ENCODE assay signal across 15 mouse cellular contexts in the genomic region with DNA sequence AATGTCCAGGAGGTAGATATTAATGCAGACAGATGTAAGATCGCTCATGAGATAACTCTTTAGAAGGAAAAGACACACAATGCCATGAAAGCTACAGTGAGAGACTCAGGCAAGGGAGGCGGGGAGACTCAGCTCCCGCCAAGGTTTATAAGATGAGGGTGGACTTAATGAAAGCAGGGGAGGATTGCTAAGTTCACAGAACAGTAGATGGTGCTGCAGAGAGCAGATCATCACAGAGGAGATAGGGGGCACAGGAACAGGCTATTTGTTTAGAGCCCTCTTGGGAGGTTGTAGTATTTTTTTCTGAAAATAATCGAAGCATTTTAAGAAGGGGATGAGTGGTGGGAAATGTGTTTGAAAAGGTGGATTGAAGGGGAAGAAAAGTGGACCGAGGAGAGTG.
"Had no signal": no experiment of that assay in that cellular context is flagged by ENCODE, and none has a peak within 500 bp of the region (broad histone marks: within the 10 kb centered on the region; RNA-seq: fewer than 3 reads in every experiment).

No protein-coding gene starts in this region.

- H3K4me3 ChIP-seq: limb, embryonic 10.5 days; limb, embryonic 13.5 days; liver, embryonic 13.5 days; midbrain, embryonic 15.5 days had no signal

- DNase-seq: kidney, adult 18-20 months; kidney, adult 9 months; kidney, postnatal 14 days; kidney, postnatal 4 days; layer of hippocampus, postnatal 36 days; liver, embryonic 13.5 days; lung, adult 2 months; lung, postnatal 14 days; lung, postnatal 4 days; thymus, adult 18-20 months; thymus, postnatal 36 days had no signal

- H3K9me3 ChIP-seq: limb, embryonic 10.5 days; limb, embryonic 13.5 days; liver, embryonic 13.5 days; midbrain, embryonic 15.5 days had no signal

- H3K9ac ChIP-seq: limb, embryonic 13.5 days; liver, embryonic 13.5 days; midbrain, embryonic 15.5 days had no signal

- H3K36me3 ChIP-seq: limb, embryonic 10.5 days; limb, embryonic 13.5 days; liver, embryonic 13.5 days; midbrain, embryonic 15.5 days had no signal

- H3K4me2 ChIP-seq: limb, embryonic 13.5 days; liver, embryonic 13.5 days; midbrain, embryonic 15.5 days had no signal

- H3K27me3 ChIP-seq: limb, embryonic 13.5 days; liver, embryonic 13.5 days; midbrain, embryonic 15.5 days had no signal

- H3K4me1 ChIP-seq: limb, embryonic 10.5 days; limb, embryonic 13.5 days; liver, embryonic 13.5 days; midbrain, embryonic 15.5 days had no signal

- ATAC-seq: intestine, embryonic 16.5 days; midbrain, embryonic 15.5 days had no signal

- H3K27ac ChIP-seq: limb, embryonic 10.5 days; limb, embryonic 13.5 days; liver, embryonic 13.5 days; midbrain, embryonic 15.5 days had no signal
